Mouse (Mus musculus): Measurements from ENCODE around the gene Rxra.

DNA sequence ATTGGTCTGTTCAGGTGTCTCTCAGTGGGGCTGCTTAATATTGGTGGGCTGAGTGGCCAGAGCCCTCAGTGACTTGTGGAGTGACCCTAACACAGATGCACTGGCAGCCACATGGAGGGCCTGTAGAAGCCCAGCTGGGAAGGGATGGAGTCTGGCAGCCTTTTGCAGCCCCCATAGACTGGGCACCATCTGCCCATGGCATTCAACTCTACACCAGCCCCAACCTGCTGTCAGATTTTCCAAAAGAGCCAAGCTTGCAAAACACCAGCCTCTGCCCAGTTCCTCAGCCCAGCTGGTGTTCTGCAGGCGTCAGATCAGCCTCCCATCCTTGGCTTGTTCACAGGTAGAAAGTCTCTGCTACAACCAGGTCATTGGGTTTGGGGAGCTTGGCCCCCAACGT is 70.6 kb downstream of the Rxra start:
- TF ChIP-seq CTCF (IDR thresholded peaks at IDR 0.05; ENCODE audit: low read depth, low read length) (no peak), POLR2A (IDR thresholded peaks at IDR 0.05; ENCODE audit: extremely low read depth, insufficient read depth, low read length) (no peak)

Data from liver, adult 2 months (tissue).